Mouse (Mus musculus) 416B (cell line): Measurements from ENCODE around the gene Hnrnpll.

Experiments used
- DNase-seq: peaks from one replicate; pipeline ENCODE4 v3.0.0; 2011; ENCODE audit warnings: low read depth

The Hnrnpll gene

GRCm38 (mm10) chr17:79999631-80000030 lies 62.5 kb downstream of the Hnrnpll start:
- no peak for DNase-seq

- no peak for DNase-seq
These were observed 63.1 kb downstream of the Hnrnpll start for GRCm38 (mm10) chr17:79998986-79999385.

DNA sequence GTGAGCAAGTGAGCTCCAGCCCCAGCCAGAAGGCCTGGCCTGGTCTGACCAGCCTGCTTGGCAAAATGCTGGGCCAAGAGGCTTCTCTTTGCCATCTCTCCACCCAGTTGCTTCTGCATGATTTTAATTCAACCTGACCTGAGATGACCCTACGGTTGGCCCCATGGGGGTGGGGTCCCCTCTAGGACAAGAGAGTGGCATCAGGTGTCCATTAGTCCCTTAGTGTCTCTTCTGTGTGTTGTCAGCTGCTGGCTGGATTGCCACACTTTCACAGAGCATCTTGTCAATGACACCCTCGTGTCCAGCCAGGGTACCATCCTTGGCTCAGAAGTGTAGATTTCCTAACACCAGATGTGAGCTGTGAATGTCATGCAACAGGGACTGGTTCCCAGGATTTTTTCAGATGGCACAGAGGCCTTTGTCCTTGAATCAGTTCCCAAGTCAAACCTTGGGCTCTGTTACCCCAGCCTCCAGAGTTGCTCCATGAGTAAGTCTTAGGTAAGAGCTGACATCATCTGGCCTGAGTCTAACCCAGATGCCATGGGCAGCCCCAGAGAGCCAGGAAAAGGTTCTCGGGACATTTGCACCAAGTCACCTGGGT lies 66.9 kb downstream of the Hnrnpll start:
- no peak for DNase-seq

DNA sequence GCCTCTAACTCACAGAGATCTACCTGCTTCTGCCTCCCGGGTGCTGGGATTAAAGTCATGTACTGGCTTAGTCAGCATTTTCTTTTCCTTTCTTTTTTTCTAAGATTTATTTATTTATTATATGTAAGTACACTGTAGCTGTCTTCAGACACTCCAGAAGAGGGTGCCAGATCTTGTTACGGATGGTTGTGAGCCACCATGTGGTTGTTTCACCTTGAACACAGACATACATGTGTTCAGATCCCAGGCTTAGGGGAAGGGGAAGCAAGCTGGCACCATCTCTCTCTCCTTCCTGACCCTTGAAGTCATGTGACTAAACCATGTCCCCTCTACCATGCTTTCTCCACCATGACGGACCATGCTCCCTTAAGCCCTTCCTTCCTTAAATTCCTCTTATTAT lies 70.0 kb downstream of the Hnrnpll start:
- DNase-seq = peak; percentile 2

DNA sequence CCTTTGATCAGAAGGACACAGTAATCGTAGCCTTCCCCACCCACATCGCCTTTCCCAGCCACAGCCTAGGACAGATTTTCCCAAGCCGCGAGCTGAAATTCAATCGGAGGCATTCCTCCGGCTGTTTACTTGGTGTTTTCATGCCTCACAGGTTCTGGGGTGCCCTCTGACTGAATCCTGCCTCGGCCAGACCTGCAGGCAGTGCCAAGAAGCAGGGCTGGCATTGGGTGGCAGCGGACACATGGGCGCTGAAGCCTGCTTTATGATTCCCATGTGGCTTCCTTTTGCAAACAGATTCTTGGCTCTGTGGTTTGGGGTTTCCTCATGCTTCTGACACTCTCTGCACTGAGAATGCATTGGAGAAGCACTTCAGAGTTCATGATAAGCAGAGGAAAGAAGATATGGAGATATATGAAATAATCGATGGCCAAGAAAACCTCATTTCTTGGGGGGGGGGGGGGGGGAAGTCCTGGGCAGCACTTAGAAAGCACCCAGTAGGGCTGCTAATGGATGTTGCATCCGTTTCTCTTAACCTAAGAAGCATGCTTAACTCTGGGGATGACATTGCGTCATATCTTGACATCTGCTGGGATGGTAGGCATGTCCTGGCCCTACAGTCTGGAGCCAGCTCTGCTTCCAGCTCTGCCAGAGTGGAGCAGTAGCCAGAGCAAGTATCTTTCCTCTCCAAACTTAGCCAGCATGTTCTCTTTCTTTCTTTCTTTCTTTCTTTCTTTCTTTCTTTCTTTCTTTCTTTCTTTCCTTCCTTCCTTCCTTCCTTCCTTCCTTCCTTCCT lies 70.8 kb downstream of the Hnrnpll start:
- DNase-seq = peak; percentile 65

- no peak for DNase-seq
These were observed 72.0 kb downstream of the Hnrnpll start for GRCm38 (mm10) chr17:79990161-79990560.

- DNase-seq = no peak
These were observed 77.7 kb downstream of the Hnrnpll start for GRCm38 (mm10) chr17:79984450-79984849.

GRCm38 (mm10) chr17:79982955-79983529 lies 79.1 kb downstream of the Hnrnpll start:
- no peak for DNase-seq

DNA sequence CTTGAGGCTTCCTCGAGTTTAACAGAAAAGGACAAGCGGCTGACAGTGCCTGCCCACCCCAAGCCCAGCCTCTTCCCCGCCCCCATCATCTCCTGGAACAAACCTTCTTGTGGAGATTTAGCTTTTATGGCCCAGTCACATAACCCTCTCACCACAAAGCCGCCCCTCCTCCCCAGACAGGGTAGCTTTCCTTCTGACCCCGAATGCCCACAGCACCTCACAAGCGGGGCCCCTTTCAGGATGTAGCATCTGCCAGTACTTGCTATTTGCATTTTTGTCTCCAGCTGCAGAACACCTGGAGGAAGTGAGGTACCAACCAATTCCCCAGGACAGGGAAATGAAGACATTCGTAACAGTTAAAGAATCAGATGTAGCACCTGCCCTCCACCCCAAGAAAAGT lies 79.6 kb downstream of the Hnrnpll start:
- no peak for DNase-seq

GRCm38 (mm10) chr17:79981758-79982481 lies 80.2 kb downstream of the Hnrnpll start:
- no peak for DNase-seq

- DNase-seq = no peak
These were observed 80.8 kb downstream of the Hnrnpll start for GRCm38 (mm10) chr17:79981348-79981747.

DNA sequence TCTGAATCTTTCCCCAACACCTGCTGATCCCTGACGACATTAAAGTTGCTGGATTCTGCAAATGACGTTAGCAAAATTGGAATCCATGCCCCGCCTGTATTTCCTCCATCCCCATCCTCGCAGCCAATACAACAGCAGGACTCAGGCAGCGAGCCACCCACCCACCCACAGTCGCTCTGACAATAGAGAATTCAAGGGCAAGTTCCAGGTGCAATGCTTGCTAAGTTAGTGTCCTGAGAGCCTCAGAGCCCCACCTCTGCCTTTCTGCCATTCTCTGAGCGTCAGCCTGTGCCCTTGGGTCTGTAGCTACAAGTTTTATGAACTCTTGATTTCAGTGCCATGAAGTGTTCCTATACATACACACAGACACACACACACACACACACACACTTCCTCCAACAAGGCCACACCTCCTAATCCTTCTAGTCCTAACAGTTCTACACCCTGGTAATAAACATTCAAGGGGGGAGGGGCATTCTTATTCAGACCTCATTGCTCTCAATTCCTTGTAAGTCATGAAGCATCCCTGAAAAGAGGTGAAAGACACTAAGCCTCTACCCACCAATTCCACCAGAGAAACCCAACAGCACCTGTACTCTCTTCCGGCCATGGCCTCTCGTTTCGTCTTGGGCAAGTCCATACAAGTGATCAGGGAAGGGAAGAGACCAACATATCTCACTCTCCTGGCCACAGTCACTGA lies 81.6 kb downstream of the Hnrnpll start:
- DNase-seq = no peak
